Mouse (Mus musculus) spleen, adult 2 months (tissue): ENCODE results near the gene Tapbp.
A peak's percentile ranks its signal among the peaks of the same experiment; 100 is the strongest.

Source experiments
- CTCF ChIP-seq: fragments of 200-500 bp; IDR thresholded peaks from 2 replicates; pipeline ENCODE4 v1.5.1; 2011; ENCODE audit warnings: mild to moderate bottlenecking, inconsistent platforms; ENCODE audit not compliant: insufficient read depth, insufficient read length, insufficient replicate concordance; ENCODE audit errors: extremely low read depth
- POLR2A ChIP-seq: fragments of 200-500 bp; IDR thresholded peaks from 2 replicates; pipeline ENCODE4 v1.6.1; 2011; ENCODE audit warnings: low read depth, low read length, inconsistent platforms

GRCm38 (mm10) chr17:33890533-33891059, 25.1 kb upstream of the Tapbp start, which contains the start of gene Kifc1:
- TF ChIP-seq CTCF (peak; percentile 99), POLR2A (no peak)
